Mouse (Mus musculus): ENCODE measurements around the gene Zfp385c.

- no peak for TF ChIP-seq GABPA (IDR thresholded peaks at IDR 0.05; ENCODE audit: low read depth, low read length)
- TF ChIP-seq EP300 (IDR thresholded peaks at IDR 0.05; ENCODE audit: low read depth in 1 of 2, low read length in 2 of 2): no peak
- no peak for TF ChIP-seq POLR2A (IDR thresholded peaks at IDR 0.05; ENCODE audit: control insufficient read depth in 1 of 2, insufficient read depth in 1 of 2, low read depth in 1 of 2, low read length in 2 of 2, poor library complexity in 1 of 2)
- no peak for TF ChIP-seq POLR2AphosphoS2 (IDR thresholded peaks at IDR 0.05; ENCODE audit: low read length)
- TF ChIP-seq ETS1 (IDR thresholded peaks at IDR 0.05; ENCODE audit: low read depth, low read length): no peak
- no peak for TF ChIP-seq TAL1 (IDR thresholded peaks at IDR 0.05; ENCODE audit: low read length)
- TF ChIP-seq MXI1 (IDR thresholded peaks at IDR 0.05; ENCODE audit: low read depth, low read length): no peak
- no peak for TF ChIP-seq MEF2A (IDR thresholded peaks at IDR 0.05; ENCODE audit: extremely low read depth, insufficient replicate concordance, low read depth, low read length, poor library complexity, severe bottlenecking)
- no peak for TF ChIP-seq POLR2AphosphoS5 (IDR thresholded peaks at IDR 0.05; ENCODE audit: borderline replicate concordance, low read depth, low read length)
Observed at GRCm38 (mm10) chr11:100588462-100588861, 103.8 kb downstream of the Zfp385c start.

Measured in MEL (cell line).